14 mouse cellular contexts compared by ENCODE assay signal in the genomic region with DNA sequence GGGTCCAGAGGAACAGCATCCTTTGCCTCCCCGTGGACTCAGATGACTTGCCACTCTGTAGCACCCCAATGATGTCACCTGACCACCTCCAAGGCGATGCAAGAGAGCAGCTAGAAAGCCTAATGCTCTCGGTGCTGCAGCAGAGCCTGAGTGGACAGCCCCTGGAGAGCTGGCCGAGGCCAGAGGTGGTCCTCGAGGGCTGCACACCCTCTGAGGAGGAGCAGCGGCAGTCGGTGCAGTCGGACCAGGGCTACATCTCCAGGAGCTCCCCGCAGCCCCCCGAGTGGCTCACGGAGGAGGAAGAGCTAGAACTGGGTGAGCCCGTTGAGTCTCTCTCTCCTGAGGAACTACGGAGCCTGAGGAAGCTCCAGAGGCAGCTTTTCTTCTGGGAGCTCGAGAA. TPM values are rescaled to one million over a fixed set of nuclear protein-coding genes. Genes with fewer than 3 reads are reported as not detected.
"Had no signal": no experiment of that assay in that cellular context is flagged by ENCODE, and none has a peak within 500 bp of the region (broad histone marks: within the 10 kb centered on the region; RNA-seq: fewer than 3 reads in every experiment).

No protein-coding gene starts in this region.

- H3K9ac ChIP-seq: lung, embryonic 14.5 days; midbrain, embryonic 13.5 days; neural tube, embryonic 13.5 days; neural tube, embryonic 15.5 days had no signal

- H3K9me3 ChIP-seq: midbrain, embryonic 13.5 days; neural tube, embryonic 13.5 days; neural tube, embryonic 15.5 days had no signal

- H3K27ac ChIP-seq: midbrain, embryonic 13.5 days; neural tube, embryonic 13.5 days; neural tube, embryonic 15.5 days had no signal

- ATAC-seq: midbrain, embryonic 13.5 days; midbrain, embryonic 16.5 days had no signal

- H3K4me1 ChIP-seq: neural tube, embryonic 13.5 days had no signal

- H3K4me3 ChIP-seq: midbrain, embryonic 13.5 days; myocyte; neural tube, embryonic 13.5 days; neural tube, embryonic 15.5 days had no signal

- H3K4me2 ChIP-seq: lung, embryonic 14.5 days; midbrain, embryonic 11.5 days; midbrain, embryonic 13.5 days; neural tube, embryonic 13.5 days; neural tube, embryonic 15.5 days had no signal

- H3K27me3 ChIP-seq: midbrain, embryonic 13.5 days; neural tube, embryonic 13.5 days; neural tube, embryonic 15.5 days had no signal

- DNase-seq: lung, adult 18-20 months; lung, embryonic 14.5 days; retina, postnatal 1 day; right cerebral cortex, adult 18-20 months; right cerebral cortex, postnatal 25 days; right cerebral cortex, postnatal 4 days; thymus, adult 18-20 months had no signal

RNA-seq across cellular contexts. Expression of a gene that starts 11.6 kb away (rescaled TPM):
- polyA plus RNA-seq: liver, embryonic 16.5 days had no signal
